Mouse (Mus musculus): Measurements from ENCODE around the gene Smarca4.
"Not testable (repeated sequence)": the region's sequence is repeated elsewhere in the genome, so short reads cannot be mapped to it uniquely, and the experiment has no call there.

Smarca4 gene

GRCm38 (mm10) chr9:21615617-21616231 is at the start of gene Smarca4:
Gene Smarca4, plus strand, starts transcription at chr9:21616169.
- peak; percentile 96 for DNase-seq (ENCODE audit: low read depth, low spot score)

GRCm38 (mm10) chr9:21566538-21566937 is 49.4 kb upstream of the Smarca4 start:
- DNase-seq (ENCODE audit: low read depth, low spot score): no peak

GRCm38 (mm10) chr9:21567051-21567450 is 48.9 kb upstream of the Smarca4 start:
- DNase-seq (ENCODE audit: low read depth, low spot score): no peak

GRCm38 (mm10) chr9:21568657-21569255 is 47.2 kb upstream of the Smarca4 start:
- no peak for DNase-seq (ENCODE audit: low read depth, low spot score)

- DNase-seq (ENCODE audit: low read depth, low spot score): no peak
These were observed 41.8 kb upstream of the Smarca4 start for GRCm38 (mm10) chr9:21574012-21574801.

- no peak for DNase-seq (ENCODE audit: low read depth, low spot score)
These were observed 40.7 kb upstream of the Smarca4 start for GRCm38 (mm10) chr9:21575253-21575652.

GRCm38 (mm10) chr9:21576286-21576685 is 39.7 kb upstream of the Smarca4 start:
- DNase-seq (ENCODE audit: low read depth, low spot score): no peak

- no peak for DNase-seq (ENCODE audit: low read depth, low spot score)
These were observed 37.7 kb upstream of the Smarca4 start for GRCm38 (mm10) chr9:21578226-21578625.

- DNase-seq (ENCODE audit: low read depth, low spot score): no peak
These were observed 30.6 kb upstream of the Smarca4 start for GRCm38 (mm10) chr9:21585401-21585800.

- no peak for DNase-seq (ENCODE audit: low read depth, low spot score)
These were observed 28.2 kb upstream of the Smarca4 start for GRCm38 (mm10) chr9:21587678-21588349.

- DNase-seq (ENCODE audit: low read depth, low spot score): no peak
These were observed 27.6 kb upstream of the Smarca4 start for GRCm38 (mm10) chr9:21588350-21588749.

- no peak for DNase-seq (ENCODE audit: low read depth, low spot score)
These were observed 26.4 kb upstream of the Smarca4 start for GRCm38 (mm10) chr9:21589538-21589937.

GRCm38 (mm10) chr9:21591127-21591830 is 24.7 kb upstream of the Smarca4 start:
- peak; percentile 59 for DNase-seq (ENCODE audit: low read depth, low spot score)

- no peak for DNase-seq (ENCODE audit: low read depth, low spot score)
These were observed 23.9 kb upstream of the Smarca4 start for GRCm38 (mm10) chr9:21591831-21592702.

GRCm38 (mm10) chr9:21592703-21593121 is 23.3 kb upstream of the Smarca4 start, which contains the start of the genes Timm29 and Yipf2:
Gene Timm29, plus strand, starts transcription at chr9:21592722.
Gene Yipf2, minus strand, starts transcription at chr9:21592828.
- DNase-seq (ENCODE audit: low read depth, low spot score): peak; percentile 91

GRCm38 (mm10) chr9:21593122-21593721 is 22.7 kb upstream of the Smarca4 start:
- DNase-seq (ENCODE audit: low read depth, low spot score): peak; percentile 41

- DNase-seq (ENCODE audit: low read depth, low spot score): not testable (repeated sequence)
These were observed 21.6 kb upstream of the Smarca4 start for GRCm38 (mm10) chr9:21594350-21594749.

- DNase-seq (ENCODE audit: low read depth, low spot score): no peak
These were observed 21.1 kb upstream of the Smarca4 start for GRCm38 (mm10) chr9:21594838-21595237.

- peak; percentile 49 for DNase-seq (ENCODE audit: low read depth, low spot score)
These were observed 17.8 kb upstream of the Smarca4 start for GRCm38 (mm10) chr9:21598198-21598597.

- no peak for DNase-seq (ENCODE audit: low read depth, low spot score)
These were observed 15.8 kb upstream of the Smarca4 start for GRCm38 (mm10) chr9:21600186-21600585.
